Mouse (Mus musculus) heart, postnatal 0 days (tissue): ENCODE results near the gene Crygn. TPM values are rescaled to one million over a fixed set of nuclear protein-coding genes. Genes with fewer than 3 reads are reported as not detected.

ENCODE experiments used
- ATAC-seq: fragments of 200-750 bp; cut with Nextera tagmentation; 2 replicates; pipeline ENCODE4 v1.8.0; 2017; ENCODE audit warnings: low read depth, moderate number of reproducible peaks, moderate library complexity; ENCODE audit not compliant: insufficient read depth
- DNase-seq: peaks from one replicate; pipeline ENCODE4 v3.0.0-alpha.2; 2016; ENCODE audit warnings: low spot score
- H3K27ac ChIP-seq: fragments of 300-500 bp; sonication (generic); 2 replicates; pipeline ENCODE4 v1.5.1; 2014; ENCODE audit warnings: low read depth, mild to moderate bottlenecking
- H3K27me3 ChIP-seq: fragments of 300-500 bp; sonication (generic); 2 replicates; pipeline ENCODE4 v1.6.1; 2014; ENCODE audit warnings: low read length, mixed read lengths; ENCODE audit not compliant: control insufficient read depth, insufficient read depth
- H3K36me3 ChIP-seq: fragments of 300-500 bp; sonication (generic); replicated peaks from 2 replicates; pipeline ENCODE4 v1.6.1; 2014; ENCODE audit warnings: low read length, mixed read lengths; ENCODE audit not compliant: control insufficient read depth, insufficient read depth
- H3K4me1 ChIP-seq: fragments of 300-500 bp; sonication (generic); 2 replicates; pipeline ENCODE4 v1.6.1; 2014; ENCODE audit warnings: antibody characterized with exemption; ENCODE audit not compliant: control insufficient read depth, insufficient read depth
- H3K4me2 ChIP-seq: fragments of 300-500 bp; sonication (generic); 2 replicates; pipeline ENCODE4 v1.6.1; 2014; ENCODE audit warnings: low read depth, mild to moderate bottlenecking, low read length, moderate library complexity
- H3K4me3 ChIP-seq: fragments of 300-500 bp; sonication (generic); 2 replicates; pipeline ENCODE4 v1.5.1; 2014; ENCODE audit warnings: low read depth, low read length
- H3K9ac ChIP-seq: fragments of 300-500 bp; sonication (generic); replicated peaks from 2 replicates; pipeline ENCODE4 v1.6.1; 2014; ENCODE audit warnings: low read depth, low read length, mixed read lengths
- H3K9me3 ChIP-seq: fragments of 300-500 bp; sonication (generic); replicated peaks from 2 replicates; pipeline ENCODE4 v1.6.1; 2016; ENCODE audit warnings: low read length; ENCODE audit not compliant: control insufficient read depth
- CTCF ChIP-seq: IDR thresholded peaks from 2 replicates; pipeline ENCODE4 v1.5.1; 2016; ENCODE audit warnings: antibody characterized with exemption, control low read depth, low read depth
- EP300 ChIP-seq: IDR thresholded peaks from 2 replicates; pipeline ENCODE4 v1.6.1; 2016; ENCODE audit warnings: antibody characterized with exemption, low read depth
- WGBS: fragments of 180-500 bp; shearing (Covaris S2); extraction: QIAGEN DNeasy Blood & Tissue Kit; methylation state at CpG from one replicate; pipeline ENCODE4 v1.1.7; 2014; 5-methylcytosine and 5-hydroxymethylcytosine counted together
- polyA plus RNA-seq: library from polyadenylated mRNA; unstranded; fragments of >200 nt; fragmentation: Nextera tagmentation; extraction: Ambion mirVana; gene quantifications from 2 replicates; pipeline ENCODE4 v1.2.1, GENCODE M21; 2015
- total RNA-seq: library from RNA; depleted of rRNA; stranded (reverse); fragments of >200 nt; gene quantifications from 2 replicates; pipeline ENCODE4 v1.2.3, GENCODE M21; 2014; ENCODE audit warnings: low replicate concordance; rRNA removed

Crygn gene
- total and polyA plus RNA-seq, 2 experiments from 2014 or later: 3.9 TPM; not detected in 1

GRCm38 (mm10) chr5:24713987-24714386 is 43.8 kb downstream of the Crygn start:
- Histone ChIP-seq H3K27me3 (no peaks in the 10 kb centered on the region), H3K27ac (no peak overlapping the region), H3K36me3 (peaks cover 9% of the 10 kb centered on the region), H3K9ac (no peak overlapping the region), H3K9me3 (no peaks in the 10 kb centered on the region; the same call in 1 of the 2 replicates), H3K4me3 (no peak overlapping the region), H3K4me2 (no peak overlapping the region), H3K4me1 (peaks cover 12% of the 10 kb centered on the region; the same call in 1 of the 2 replicates)
- WGBS: 73% methylated on average over 6 of the region's 6 CpGs
- TF ChIP-seq CTCF (no peak), EP300 (no peak)
- no peak for ATAC-seq
- DNase-seq: no peak

- DNase-seq: no peak
- peaks cover 17% of the 10 kb centered on the region for H3K36me3 ChIP-seq
Observed at GRCm38 (mm10) chr5:24713199-24713598, 44.6 kb downstream of the Crygn start.

DNA sequence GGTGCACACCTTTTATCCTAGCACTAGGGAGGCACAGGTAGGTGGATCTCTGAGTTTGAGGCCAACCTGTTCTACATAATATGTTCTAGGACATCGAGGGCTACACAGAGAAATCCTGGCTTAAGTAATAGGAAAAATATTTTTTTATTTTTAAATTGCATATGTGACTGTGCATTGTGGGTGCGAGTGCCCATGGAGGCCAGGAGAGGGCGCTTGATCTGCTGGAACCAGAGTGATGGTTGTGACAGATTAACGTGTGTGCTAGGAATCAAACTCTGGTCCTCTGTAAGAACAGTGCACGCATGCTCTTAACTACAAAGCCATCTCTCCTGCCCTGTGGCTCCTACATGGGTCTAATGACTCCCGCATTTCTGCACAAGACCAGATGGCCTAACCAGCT is 46.2 kb downstream of the Crygn start:
- H3K27me3 ChIP-seq: no peaks in the 10 kb centered on the region
- no peak overlapping the region for H3K4me3 ChIP-seq
- no peak for DNase-seq
- WGBS: 96% methylated on average over 6 of the region's 6 CpGs
- H3K9ac ChIP-seq: no peak overlapping the region
- H3K9me3 ChIP-seq: no peaks in the 10 kb centered on the region; the same call in 1 of the 2 replicates
- no peak for TF ChIP-seq EP300
- TF ChIP-seq CTCF: no peak
- H3K36me3 ChIP-seq: peaks cover 33% of the 10 kb centered on the region
- no peak for ATAC-seq
- no peak overlapping the region for H3K27ac ChIP-seq
- H3K4me2 ChIP-seq: no peak overlapping the region
- H3K4me1 ChIP-seq: peaks cover 12% of the 10 kb centered on the region; the same call in 1 of the 2 replicates

More at GRCm38 (mm10) chr5:24713199-24713598, 44.6 kb downstream of the Crygn start:
- Histone ChIP-seq H3K9me3 (no peaks in the 10 kb centered on the region; the same call in 1 of the 2 replicates), H3K9ac (no peak overlapping the region), H3K27ac (no peak overlapping the region), H3K27me3 (no peaks in the 10 kb centered on the region), H3K4me1 (peaks cover 12% of the 10 kb centered on the region; the same call in 1 of the 2 replicates), H3K4me3 (no peak overlapping the region), H3K4me2 (no peak overlapping the region)
- ATAC-seq: no peak
- TF ChIP-seq CTCF (no peak), EP300 (no peak)
- 47% methylated on average over 2 of the region's 2 CpGs for WGBS

- DNase-seq: peak; percentile 59
- Histone ChIP-seq H3K9me3 (no peaks in the 10 kb centered on the region; the same call in 1 of the 2 replicates), H3K4me2 (no peak overlapping the region), H3K9ac (no peak overlapping the region), H3K27ac (0 out of 2 replicates have a peak overlapping the region, but pooled peaks have one; percentile 20), H3K4me1 (peaks cover 12% of the 10 kb centered on the region; the same call in 1 of the 2 replicates), H3K27me3 (no peaks in the 10 kb centered on the region), H3K4me3 (no peak overlapping the region), H3K36me3 (peaks cover 45% of the 10 kb centered on the region)
- peak; percentile 31; the same call in 1 of the 2 replicates for ATAC-seq
- no peak for TF ChIP-seq CTCF
- no peak for TF ChIP-seq EP300
- 47% methylated on average over 2 of the region's 2 CpGs for WGBS
Observed at GRCm38 (mm10) chr5:24709962-24710361, 47.8 kb downstream of the Crygn start.

DNA sequence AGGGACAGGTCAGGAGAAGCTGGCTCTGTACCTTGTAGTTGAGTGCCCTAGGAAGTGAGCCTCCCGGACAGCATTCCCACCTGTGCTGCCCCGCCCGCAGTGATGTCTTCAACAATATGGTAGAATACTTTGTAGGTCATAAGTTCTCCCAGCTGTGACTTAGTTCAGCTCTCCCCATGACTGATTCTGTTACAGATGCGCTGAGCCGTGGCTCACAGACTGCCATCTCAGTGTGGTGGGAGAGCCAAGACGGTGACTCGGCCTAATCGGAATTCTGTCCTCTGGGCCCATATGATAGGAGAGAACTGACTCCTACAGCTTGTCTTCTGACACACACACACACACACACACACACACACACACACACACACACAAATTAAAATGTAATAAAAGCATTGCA is 53.2 kb downstream of the Crygn start:
- Histone ChIP-seq H3K36me3 (peaks cover 93% of the 10 kb centered on the region), H3K9me3 (no peaks in the 10 kb centered on the region), H3K27me3 (no peaks in the 10 kb centered on the region), H3K27ac (no peak overlapping the region), H3K9ac (no peak overlapping the region), H3K4me3 (no peak overlapping the region), H3K4me1 (0 out of 2 replicates have a peak, but pooled peaks cover 4% of the 10 kb centered on the region), H3K4me2 (no peak overlapping the region)
- no peak for DNase-seq
- TF ChIP-seq EP300: no peak
- TF ChIP-seq CTCF: no peak
- ATAC-seq: no peak
- WGBS: 76% methylated on average over 8 of the region's 8 CpGs

DNA sequence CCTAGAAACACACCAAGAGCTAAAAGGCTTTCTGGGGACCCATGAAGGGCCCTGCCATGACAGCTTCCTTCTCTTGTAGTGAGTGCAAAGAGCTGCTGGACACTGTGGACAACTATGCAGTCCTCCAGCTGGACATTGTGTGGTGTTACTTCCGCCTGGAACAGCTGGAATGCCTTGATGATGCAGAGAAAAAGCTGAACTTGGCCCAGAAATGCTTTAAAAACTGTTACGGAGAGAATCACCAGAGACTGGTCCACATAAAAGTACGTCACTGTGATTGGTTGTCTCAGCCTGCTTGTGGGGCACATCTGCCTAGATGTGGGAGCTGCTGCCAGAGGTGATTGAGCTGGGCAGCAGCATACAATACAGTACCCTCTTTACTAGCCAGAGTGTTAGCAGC is 56.5 kb downstream of the Crygn start:
- ATAC-seq: peak; percentile 57; the same call in 1 of the 2 replicates
- Histone ChIP-seq H3K4me1 (no peaks in the 10 kb centered on the region), H3K4me3 (no peak overlapping the region), H3K36me3 (peaks cover 89% of the 10 kb centered on the region), H3K9me3 (no peaks in the 10 kb centered on the region), H3K27me3 (no peaks in the 10 kb centered on the region), H3K4me2 (no peak overlapping the region), H3K27ac (peak overlapping the region; percentile 55), H3K9ac (no peak overlapping the region)
- TF ChIP-seq EP300 (no peak), CTCF (no peak)
- DNase-seq: peak; percentile 24
- 77% methylated on average over 3 of the region's 3 CpGs for WGBS

Other genes starting within 250 kb of the Crygn start
- gene Gbx1, start 230.8 kb downstream of the Crygn start, total RNA-seq: not detected in 2 replicates
- not detected in 2 replicates for gene Gbx1, start 230.8 kb downstream of the Crygn start, polyA plus RNA-seq
- gene Asb10, start 217.0 kb downstream of the Crygn start, total RNA-seq: 34.4 and 44.0 TPM in 2 replicates
- gene Asb10, start 217.0 kb downstream of the Crygn start, polyA plus RNA-seq: 20.8 and 24.3 TPM in 2 replicates
- not detected in 2 replicates for gene 4931409K22Rik, start 201.2 kb downstream of the Crygn start, total RNA-seq
- gene 4931409K22Rik, start 201.2 kb downstream of the Crygn start, polyA plus RNA-seq: not detected in 2 replicates
- gene Abcf2, start 180.5 kb downstream of the Crygn start, total RNA-seq: 53.7 and 56.0 TPM in 2 replicates
- gene Abcf2, start 180.5 kb downstream of the Crygn start, polyA plus RNA-seq: 46.0 and 49.6 TPM in 2 replicates
- 34.9 and 64.4 TPM in 2 replicates for gene Chpf2, start 171.3 kb downstream of the Crygn start, total RNA-seq
- gene Chpf2, start 171.3 kb downstream of the Crygn start, polyA plus RNA-seq: 10.5 and 13.2 TPM in 2 replicates
- 79.2 and 98.4 TPM in 2 replicates for gene Smarcd3, start 133.6 kb downstream of the Crygn start, total RNA-seq
- gene Smarcd3, start 133.6 kb downstream of the Crygn start, polyA plus RNA-seq: 33.9 and 36.9 TPM in 2 replicates
- gene Nub1, start 72.5 kb downstream of the Crygn start, total RNA-seq: 20.4 and 25.6 TPM in 2 replicates
- 19.5 and 21.3 TPM in 2 replicates for gene Nub1, start 72.5 kb downstream of the Crygn start, polyA plus RNA-seq
- gene Wdr86, start 27.3 kb downstream of the Crygn start, total RNA-seq: 3.4 and 5.1 TPM in 2 replicates
- gene Wdr86, start 27.3 kb downstream of the Crygn start, polyA plus RNA-seq: 2.7 and 2.8 TPM in 2 replicates
- gene Rheb, start 84.6 kb upstream of the Crygn start, total RNA-seq: 83.6 and 101 TPM in 2 replicates
- gene Rheb, start 84.6 kb upstream of the Crygn start, polyA plus RNA-seq: 250 and 253 TPM in 2 replicates